Mouse (Mus musculus) stomach, embryonic 15.5 days (tissue): ENCODE measurements around the gene Fkbpl. TPM values are rescaled to one million over a fixed set of nuclear protein-coding genes. Genes with fewer than 3 reads are reported as not detected.

Experiments used
- ATAC-seq: fragments of 200-750 bp; cut with Nextera tagmentation; 2 replicates; pipeline ENCODE4 v1.8.0; 2017; ENCODE audit warnings: low read depth, moderate number of reproducible peaks, moderate TSS enrichment; ENCODE audit not compliant: insufficient read depth, low FRiP score
- H3K27ac ChIP-seq: fragments of 300-500 bp; sonication (generic); 2 replicates; pipeline ENCODE4 v1.5.1; 2015; ENCODE audit warnings: mild to moderate bottlenecking, inconsistent platforms
- H3K27me3 ChIP-seq: fragments of 300-500 bp; sonication (generic); replicated peaks from 2 replicates; pipeline ENCODE4 v1.6.1; 2015; ENCODE audit warnings: inconsistent platforms
- H3K36me3 ChIP-seq: fragments of 300-500 bp; sonication (generic); 2 replicates; pipeline ENCODE4 v1.6.1; 2015; ENCODE audit warnings: inconsistent platforms
- H3K4me1 ChIP-seq: fragments of 300-500 bp; sonication (generic); 2 replicates; pipeline ENCODE4 v1.6.1; 2015; ENCODE audit warnings: inconsistent platforms
- H3K4me2 ChIP-seq: fragments of 300-500 bp; sonication (generic); 2 replicates; pipeline ENCODE4 v1.6.1; 2015; ENCODE audit warnings: mild to moderate bottlenecking, inconsistent platforms
- H3K4me3 ChIP-seq: fragments of 300-500 bp; sonication (generic); replicated peaks from 2 replicates; pipeline ENCODE4 v1.5.1; 2015; ENCODE audit warnings: inconsistent platforms
- H3K9ac ChIP-seq: fragments of 300-500 bp; sonication (generic); 2 replicates; pipeline ENCODE4 v1.6.1; 2015; ENCODE audit warnings: inconsistent platforms
- H3K9me3 ChIP-seq: fragments of 300-500 bp; sonication (generic); 2 replicates; pipeline ENCODE4 v1.6.1; 2016; ENCODE audit warnings: inconsistent platforms
- WGBS: fragments of 180-500 bp; shearing (Covaris S2); methylation state at CpG from one replicate; pipeline ENCODE4 v1.1.7; 2015; 5-methylcytosine and 5-hydroxymethylcytosine counted together
- polyA plus RNA-seq: library from polyadenylated mRNA; unstranded; fragments of >200 nt; fragmentation: Nextera tagmentation; extraction: Ambion mirVana; gene quantifications from 2 replicates; pipeline ENCODE4 v1.2.1, GENCODE M21; 2015

Gene Fkbpl
- polyA plus RNA-seq, 1 experiment from 2014 or later: 14.5 TPM

DNA sequence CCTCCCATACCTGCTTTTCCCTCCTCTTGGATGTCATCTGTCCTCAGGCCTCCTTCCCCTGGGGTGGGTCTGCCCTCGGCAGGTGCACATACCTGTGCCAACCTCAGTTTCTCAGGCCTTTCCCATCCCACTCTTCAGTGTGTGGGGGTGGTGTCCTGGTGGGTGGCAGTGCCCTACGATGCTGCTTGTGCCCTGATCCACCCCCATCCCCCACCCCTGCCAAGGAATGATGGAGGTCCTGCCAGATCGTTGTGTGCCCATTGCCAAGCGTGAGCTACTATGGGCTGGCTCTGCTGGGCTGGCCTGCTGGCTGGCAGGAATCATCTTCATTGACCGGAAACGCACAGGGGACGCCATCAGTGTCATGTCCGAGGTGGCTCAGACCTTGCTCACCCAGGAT is 33.5 kb upstream of the Fkbpl start:
- 87% methylated on average over 8 of the region's 8 CpGs for WGBS
- no peak for ATAC-seq
- Histone ChIP-seq H3K4me2 (no peak overlapping the region), H3K9ac (no peak overlapping the region), H3K27ac (no peak overlapping the region), H3K9me3 (no peaks in the 10 kb centered on the region), H3K4me1 (peaks cover 20% of the 10 kb centered on the region), H3K36me3 (peaks cover 34% of the 10 kb centered on the region), H3K4me3 (no peak overlapping the region), H3K27me3 (no peaks in the 10 kb centered on the region)

DNA sequence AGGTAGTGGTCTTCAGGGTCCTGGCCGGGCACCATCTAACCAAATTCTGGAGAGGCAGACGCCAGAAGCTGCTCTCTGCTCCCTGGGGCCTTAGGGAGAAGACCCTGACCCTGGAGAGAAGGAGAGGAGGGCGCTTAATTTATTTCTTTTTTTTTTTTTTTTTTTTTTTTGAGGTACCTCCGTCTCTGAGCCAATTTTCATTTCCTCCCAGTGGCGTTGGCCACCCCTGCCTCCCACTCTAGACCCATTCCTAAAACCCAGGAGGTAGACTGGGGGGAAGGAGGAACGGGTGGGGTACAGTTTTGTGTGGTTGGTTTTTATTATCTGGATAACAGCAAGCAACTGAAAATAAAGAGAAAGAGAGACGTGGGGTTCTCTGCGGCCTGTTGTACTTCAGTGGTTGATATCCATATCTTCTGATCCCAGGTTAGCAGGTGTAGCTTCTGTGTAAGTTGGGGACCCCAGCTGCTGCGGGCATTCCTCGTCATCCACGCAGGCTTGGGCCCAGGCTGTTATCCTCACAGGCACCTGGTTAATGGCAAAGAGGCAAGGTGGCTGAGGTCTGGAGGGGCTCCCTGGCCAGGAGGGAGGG is 31.4 kb upstream of the Fkbpl start:
- WGBS: 84% methylated on average over 10 of the region's 11 CpGs
- peaks cover 40% of the 10 kb centered on the region for H3K36me3 ChIP-seq
- H3K4me2 ChIP-seq: no peak overlapping the region

GRCm38 (mm10) chr17:34613830-34614229 is 30.7 kb upstream of the Fkbpl start:
- H3K27ac ChIP-seq: no peak overlapping the region
- ATAC-seq: no peak
- peaks cover 40% of the 10 kb centered on the region for H3K36me3 ChIP-seq
- H3K4me1 ChIP-seq: no peaks in the 10 kb centered on the region
- WGBS: 86% methylated on average over 10 of the region's 10 CpGs
- no peaks in the 10 kb centered on the region for H3K27me3 ChIP-seq
- no peaks in the 10 kb centered on the region for H3K9me3 ChIP-seq
- H3K4me3 ChIP-seq: no peak overlapping the region
- H3K4me2 ChIP-seq: no peak overlapping the region
- H3K9ac ChIP-seq: no peak overlapping the region

More for the DNA sequence above, 31.4 kb upstream of the Fkbpl start:
- no peak overlapping the region for H3K4me3 ChIP-seq
- no peak overlapping the region for H3K27ac ChIP-seq
- no peak overlapping the region for H3K9ac ChIP-seq
- H3K4me1 ChIP-seq: peaks cover 6% of the 10 kb centered on the region
- H3K9me3 ChIP-seq: no peaks in the 10 kb centered on the region
- no peak for ATAC-seq
- no peaks in the 10 kb centered on the region for H3K27me3 ChIP-seq

GRCm38 (mm10) chr17:34615871-34616270 is 28.7 kb upstream of the Fkbpl start, which contains the start of gene Egfl8:
Gene Egfl8 (minus strand): TSS chr17:34615971.
- Histone ChIP-seq H3K36me3 (peaks cover 37% of the 10 kb centered on the region), H3K27ac (no peak within 1 kb of the TSS), H3K9me3 (no peaks in the 10 kb centered on the region), H3K4me2 (no peak within 1 kb of the TSS), H3K9ac (no peak within 1 kb of the TSS), H3K4me3 (no peak within 1 kb of the TSS), H3K4me1 (no peaks in the 10 kb centered on the region), H3K27me3 (no peaks in the 10 kb centered on the region)
- no peak for ATAC-seq
- 73% methylated on average over 6 of the region's 6 CpGs for WGBS

DNA sequence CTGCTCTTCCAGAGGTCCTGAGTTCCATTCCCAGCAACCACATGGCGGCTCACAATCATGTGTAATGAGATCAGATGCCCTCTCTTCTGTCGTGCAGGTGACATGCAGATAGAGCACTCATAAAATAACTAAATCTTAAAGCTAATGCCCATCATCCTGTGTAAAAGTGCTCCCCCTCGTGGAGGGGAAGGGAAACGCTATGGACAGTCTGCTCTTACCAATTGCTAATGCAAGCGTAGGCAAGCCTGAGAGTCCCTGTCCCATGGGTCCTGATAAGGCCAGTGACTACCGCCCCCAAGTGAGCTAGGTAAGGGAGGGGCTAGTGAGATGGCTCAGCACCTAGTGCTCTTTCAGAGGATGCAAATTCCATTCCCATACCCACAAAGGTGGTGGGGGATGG is 25.6 kb upstream of the Fkbpl start:
- no peaks in the 10 kb centered on the region for H3K9me3 ChIP-seq
- H3K4me3 ChIP-seq: no peak overlapping the region
- no peak overlapping the region for H3K27ac ChIP-seq
- no peak; the same call in 1 of the 2 replicates for ATAC-seq
- 15% methylated on average over 6 of the region's 6 CpGs for WGBS
- no peaks in the 10 kb centered on the region for H3K27me3 ChIP-seq
- no peak overlapping the region for H3K9ac ChIP-seq
- no peaks in the 10 kb centered on the region for H3K4me1 ChIP-seq
- H3K4me2 ChIP-seq: no peak overlapping the region
- peaks cover 26% of the 10 kb centered on the region for H3K36me3 ChIP-seq

GRCm38 (mm10) chr17:34621006-34621405 is 23.6 kb upstream of the Fkbpl start:
- ATAC-seq: no peak
- 72% methylated on average over 8 of the region's 8 CpGs for WGBS
- H3K4me2 ChIP-seq: no peak overlapping the region
- no peak overlapping the region for H3K9ac ChIP-seq
- no peaks in the 10 kb centered on the region for H3K9me3 ChIP-seq
- H3K36me3 ChIP-seq: peaks cover 21% of the 10 kb centered on the region
- H3K4me1 ChIP-seq: peaks cover 2% of the 10 kb centered on the region
- H3K27me3 ChIP-seq: no peaks in the 10 kb centered on the region
- H3K4me3 ChIP-seq: no peak overlapping the region
- H3K27ac ChIP-seq: no peak overlapping the region

DNA sequence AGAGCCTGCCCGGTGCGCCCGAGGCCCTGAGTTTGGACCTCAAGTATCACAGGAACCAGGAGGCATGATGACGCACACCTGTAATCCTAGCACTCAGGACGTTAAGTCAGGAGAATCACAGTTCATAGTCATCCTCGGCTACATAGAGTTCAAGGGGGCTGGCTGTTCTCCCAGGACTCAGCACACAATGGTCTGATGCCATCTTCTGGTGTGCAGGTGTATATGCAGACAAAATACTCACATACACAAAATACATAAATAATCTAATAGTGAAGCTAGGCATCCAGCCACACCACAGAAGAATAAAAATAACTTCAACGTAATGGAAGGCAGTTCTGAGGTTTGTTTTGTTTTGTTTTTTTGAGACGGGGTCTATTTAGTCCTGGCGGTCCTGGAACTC is 21.4 kb upstream of the Fkbpl start:
- no peak for ATAC-seq
- Histone ChIP-seq H3K27me3 (no peaks in the 10 kb centered on the region), H3K9ac (no peak overlapping the region), H3K4me3 (no peak overlapping the region), H3K4me2 (no peak overlapping the region), H3K36me3 (peaks cover 11% of the 10 kb centered on the region), H3K4me1 (peaks cover 12% of the 10 kb centered on the region), H3K27ac (no peak overlapping the region), H3K9me3 (no peaks in the 10 kb centered on the region)
- WGBS: 85% methylated on average over 9 of the region's 9 CpGs

DNA sequence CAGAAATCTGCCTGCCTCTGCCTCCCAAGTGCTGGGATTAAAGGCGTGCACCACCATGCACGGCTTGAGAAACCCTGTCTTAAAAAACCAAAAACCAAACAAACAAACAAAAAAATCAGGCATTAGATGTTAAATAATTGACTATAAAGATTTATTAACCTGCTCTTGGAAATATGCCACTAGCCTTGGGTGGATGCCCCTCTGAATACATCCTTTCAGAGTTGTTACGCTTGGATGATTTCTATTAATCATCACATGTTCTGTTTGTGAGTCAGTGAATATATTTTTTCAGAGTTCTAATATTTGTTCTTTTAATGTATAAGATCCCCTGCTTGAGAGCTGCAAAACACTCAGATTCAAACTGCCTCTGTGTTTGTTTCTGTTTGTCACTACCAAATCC is 19.6 kb upstream of the Fkbpl start:
- no peak overlapping the region for H3K4me3 ChIP-seq
- H3K4me2 ChIP-seq: no peak overlapping the region
- H3K27me3 ChIP-seq: peaks cover 5% of the 10 kb centered on the region; the same call in 1 of the 2 replicates
- H3K9ac ChIP-seq: no peak overlapping the region
- H3K36me3 ChIP-seq: peaks cover 11% of the 10 kb centered on the region
- H3K4me1 ChIP-seq: peaks cover 26% of the 10 kb centered on the region
- 86% methylated on average over 3 of the region's 3 CpGs for WGBS
- no peaks in the 10 kb centered on the region for H3K9me3 ChIP-seq
- H3K27ac ChIP-seq: no peak overlapping the region
- no peak for ATAC-seq

- Histone ChIP-seq H3K27me3 (peaks cover 17% of the 10 kb centered on the region), H3K27ac (peak overlapping the region; percentile 95), H3K36me3 (peaks cover 11% of the 10 kb centered on the region), H3K4me1 (peaks cover 38% of the 10 kb centered on the region), H3K4me2 (peak overlapping the region; percentile 96), H3K4me3 (peak overlapping the region; percentile 77), H3K9me3 (no peaks in the 10 kb centered on the region), H3K9ac (peak overlapping the region; percentile 65; the same call in 1 of the 2 replicates)
- ATAC-seq: no peak
- WGBS: 44% methylated on average over 16 of the region's 16 CpGs
These were observed 18.3 kb upstream of the Fkbpl start for GRCm38 (mm10) chr17:34626062-34626772.

DNA sequence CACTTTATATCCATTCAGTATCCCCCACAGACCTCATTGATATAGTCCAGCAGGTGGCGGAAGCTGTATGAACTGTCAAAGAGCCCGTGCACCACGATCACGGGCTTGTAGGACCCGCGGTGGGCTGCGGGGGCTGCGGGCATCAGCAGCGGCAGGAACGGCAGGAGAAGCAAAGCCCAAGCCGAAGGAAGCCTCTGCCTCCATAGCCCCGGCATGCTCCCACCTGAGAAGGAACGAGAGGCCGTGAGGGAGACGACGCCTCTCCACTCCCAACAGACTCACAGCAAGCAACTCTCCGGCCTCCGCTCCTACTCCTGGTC is 17.8 kb upstream of the Fkbpl start:
- Histone ChIP-seq H3K4me3 (peak overlapping the region; percentile 77), H3K9ac (peak overlapping the region; percentile 65), H3K36me3 (peaks cover 10% of the 10 kb centered on the region), H3K27me3 (peaks cover 22% of the 10 kb centered on the region), H3K9me3 (no peaks in the 10 kb centered on the region), H3K4me1 (peaks cover 43% of the 10 kb centered on the region), H3K4me2 (peak overlapping the region; percentile 96), H3K27ac (peak overlapping the region; percentile 95)
- no peak for ATAC-seq
- WGBS: 0% methylated on average over 18 of the region's 18 CpGs

- H3K4me3 ChIP-seq: peak overlapping the region; percentile 77
- peaks cover 49% of the 10 kb centered on the region for H3K4me1 ChIP-seq
- peak; percentile 82 for ATAC-seq
- peak overlapping the region; percentile 96 for H3K4me2 ChIP-seq
- peaks cover 6% of the 10 kb centered on the region; the same call in 1 of the 2 replicates for H3K36me3 ChIP-seq
- H3K9ac ChIP-seq: peak overlapping the region; percentile 65
- H3K9me3 ChIP-seq: no peaks in the 10 kb centered on the region
- 1% methylated on average over 39 of the region's 45 CpGs for WGBS
- peaks cover 26% of the 10 kb centered on the region for H3K27me3 ChIP-seq
- peak overlapping the region; percentile 95 for H3K27ac ChIP-seq
These were observed 17.2 kb upstream of the Fkbpl start for GRCm38 (mm10) chr17:34627093-34627942.
